Mouse (Mus musculus) midbrain, embryonic 12.5 days (tissue): Measurements from ENCODE around the gene Odf3b. TPM values are rescaled to one million over a fixed set of nuclear protein-coding genes. Genes with fewer than 3 reads are reported as not detected.

Experiments
- ATAC-seq: fragments of 200-750 bp; cut with Nextera tagmentation; 2 replicates; pipeline ENCODE4 v1.8.0; 2017; ENCODE audit warnings: low read depth, moderate TSS enrichment, moderate library complexity; ENCODE audit not compliant: low FRiP score
- H3K27ac ChIP-seq: fragments of 300-500 bp; sonication (generic); replicated peaks from 2 replicates; pipeline ENCODE4 v1.5.1; 2016; ENCODE audit warnings: mild to moderate bottlenecking
- H3K27me3 ChIP-seq: fragments of 300-500 bp; sonication (generic); 2 replicates; pipeline ENCODE4 v1.6.1; 2016; ENCODE audit warnings: mild to moderate bottlenecking
- H3K36me3 ChIP-seq: fragments of 300-500 bp; sonication (generic); 2 replicates; pipeline ENCODE4 v1.6.1; 2016
- H3K4me1 ChIP-seq: fragments of 300-500 bp; sonication (generic); 2 replicates; pipeline ENCODE4 v1.6.1; 2016
- H3K4me2 ChIP-seq: fragments of 300-500 bp; sonication (generic); replicated peaks from 2 replicates; pipeline ENCODE4 v1.6.1; 2016; ENCODE audit warnings: mild to moderate bottlenecking, moderate library complexity
- H3K4me3 ChIP-seq: fragments of 300-500 bp; sonication (generic); 2 replicates; pipeline ENCODE4 v1.5.1; 2016; ENCODE audit warnings: mild to moderate bottlenecking
- H3K9ac ChIP-seq: fragments of 300-500 bp; sonication (generic); replicated peaks from 2 replicates; pipeline ENCODE4 v1.6.1; 2016; ENCODE audit warnings: mild to moderate bottlenecking, moderate library complexity
- H3K9me3 ChIP-seq: fragments of 300-500 bp; sonication (generic); 2 replicates; pipeline ENCODE4 v1.6.1; 2016; ENCODE audit warnings: mild to moderate bottlenecking
- WGBS: fragments of 180-500 bp; shearing (Covaris S2); methylation state at CpG from one replicate; pipeline ENCODE4 v1.1.7; 2016; 5-methylcytosine and 5-hydroxymethylcytosine counted together
- polyA plus RNA-seq: library from polyadenylated mRNA; unstranded; fragments of >200 nt; fragmentation: Nextera tagmentation; extraction: Ambion mirVana; gene quantifications from 2 replicates; pipeline ENCODE4 v1.2.1, GENCODE M21; 2016

Odf3b gene
- 0.51 and 1.2 TPM in 2 replicates for polyA plus RNA-seq

DNA sequence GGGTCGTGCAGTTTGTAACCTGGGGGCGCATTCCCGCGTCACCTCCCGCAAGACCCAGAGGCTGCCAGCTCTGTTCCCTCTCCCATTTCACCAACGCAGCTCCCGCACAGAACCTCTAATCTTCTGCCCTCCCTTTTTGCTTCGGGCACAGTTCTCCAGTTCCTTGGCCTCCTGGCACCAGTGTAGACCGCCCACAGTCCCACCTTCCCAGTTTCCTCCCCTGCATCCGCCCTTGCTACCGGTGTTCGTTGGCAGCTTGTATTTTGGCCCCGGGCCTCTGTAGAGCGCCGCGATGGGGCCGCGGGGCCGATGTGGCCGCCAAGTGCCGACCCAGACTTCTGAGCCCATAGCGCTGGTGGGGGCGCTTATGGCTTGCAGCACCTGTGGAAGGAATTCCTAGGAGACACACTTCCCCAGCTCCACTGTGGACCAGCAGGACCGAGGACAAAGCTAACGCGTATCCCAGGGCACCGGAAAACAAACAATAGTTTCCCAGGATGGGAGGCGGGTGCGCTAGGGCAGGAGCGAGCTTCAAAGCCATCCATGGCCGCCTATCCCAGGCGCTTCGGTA is at the start of gene Odf3b:
Odf3b (minus strand) TSS at position 452 of the 571 bp plus-strand sequence.
- ATAC-seq: no peak
- Histone ChIP-seq H3K27ac (no peak within 1 kb of the TSS), H3K9ac (peak within 1 kb of the TSS; percentile 52; the same call in 1 of the 2 replicates)

DNA sequence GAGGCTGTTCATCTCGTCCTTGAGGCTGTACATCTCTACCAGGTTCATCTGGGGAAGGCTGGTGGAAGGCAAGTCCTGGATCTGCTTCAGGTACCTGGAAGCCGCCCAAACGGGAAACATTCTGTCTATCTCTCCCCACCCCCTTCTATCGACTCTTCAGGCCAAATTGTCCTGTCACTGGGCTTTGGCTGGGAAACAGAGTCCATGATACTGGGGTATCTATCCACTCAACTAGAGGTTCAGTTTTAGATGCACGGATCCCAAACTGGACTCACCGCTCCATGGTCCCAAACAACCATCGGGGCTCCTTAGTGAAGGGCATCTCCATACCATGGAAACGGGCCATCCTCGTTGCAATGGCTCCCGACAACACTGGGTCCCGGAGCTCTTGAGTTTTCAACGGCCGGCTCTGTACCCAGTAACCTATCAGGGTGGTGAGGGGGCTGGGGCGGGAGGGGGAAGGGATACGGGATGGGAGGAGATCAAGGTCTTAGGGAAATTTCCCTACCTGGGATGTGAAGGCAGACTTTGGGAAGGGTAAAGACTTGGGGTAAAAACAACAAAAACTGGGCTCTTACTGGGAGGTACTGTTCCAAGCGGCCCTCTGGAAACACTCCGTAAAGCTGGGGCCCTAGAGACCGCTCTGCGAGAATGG is 49.2 kb upstream of the Odf3b start:
- H3K36me3 ChIP-seq: peaks cover 27% of the 10 kb centered on the region
- peak overlapping the region; percentile 67 for H3K4me3 ChIP-seq
- ATAC-seq: no peak
- H3K27me3 ChIP-seq: 0 out of 2 replicates have a peak, but pooled peaks cover 10% of the 10 kb centered on the region
- 85% methylated on average over 19 of the region's 19 CpGs for WGBS
- H3K9me3 ChIP-seq: no peaks in the 10 kb centered on the region
- no peak overlapping the region for H3K27ac ChIP-seq
- H3K9ac ChIP-seq: peak overlapping the region; percentile 80; the same call in 1 of the 2 replicates
- peaks cover 9% of the 10 kb centered on the region for H3K4me1 ChIP-seq
- peak overlapping the region; percentile 79 for H3K4me2 ChIP-seq

More for the DNA sequence above, at the start of gene Odf3b:
- H3K9me3 ChIP-seq: no peaks in the 10 kb centered on the region
- peak within 1 kb of the TSS; percentile 39 for H3K4me3 ChIP-seq
- H3K36me3 ChIP-seq: no peaks in the 10 kb centered on the region
- peak within 1 kb of the TSS; percentile 63 for H3K4me2 ChIP-seq
- H3K27me3 ChIP-seq: peaks cover 58% of the 10 kb centered on the region
- H3K4me1 ChIP-seq: peaks cover 20% of the 10 kb centered on the region
- WGBS: under 1% methylated on average over 33 of the region's 33 CpGs

DNA sequence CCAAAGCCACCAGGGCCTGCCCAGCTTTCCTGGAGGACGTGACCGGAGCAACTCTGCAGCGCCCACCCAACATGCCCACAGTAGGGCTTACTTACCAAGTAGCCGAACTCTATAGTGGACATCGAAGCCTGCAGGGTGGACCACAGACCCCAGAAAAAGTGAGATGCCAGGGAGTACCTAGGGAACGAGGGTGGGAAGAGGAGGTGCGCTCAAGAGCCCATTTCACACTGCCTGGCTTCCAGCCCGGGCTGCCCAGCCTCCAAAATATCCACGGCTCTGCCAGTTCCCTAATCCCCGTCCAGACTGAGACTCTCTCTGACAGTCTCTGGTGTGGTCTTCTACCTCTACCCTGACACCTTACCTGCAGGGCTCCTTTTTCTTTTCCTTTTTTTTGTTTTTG is 47.6 kb upstream of the Odf3b start:
- no peak for ATAC-seq
- Histone ChIP-seq H3K27ac (no peak overlapping the region), H3K9me3 (no peaks in the 10 kb centered on the region), H3K4me3 (no peak overlapping the region), H3K9ac (no peak overlapping the region), H3K4me2 (no peak overlapping the region), H3K27me3 (0 out of 2 replicates have a peak, but pooled peaks cover 10% of the 10 kb centered on the region), H3K36me3 (peaks cover 27% of the 10 kb centered on the region), H3K4me1 (peaks cover 9% of the 10 kb centered on the region)
- WGBS: 92% methylated on average over 10 of the region's 10 CpGs

DNA sequence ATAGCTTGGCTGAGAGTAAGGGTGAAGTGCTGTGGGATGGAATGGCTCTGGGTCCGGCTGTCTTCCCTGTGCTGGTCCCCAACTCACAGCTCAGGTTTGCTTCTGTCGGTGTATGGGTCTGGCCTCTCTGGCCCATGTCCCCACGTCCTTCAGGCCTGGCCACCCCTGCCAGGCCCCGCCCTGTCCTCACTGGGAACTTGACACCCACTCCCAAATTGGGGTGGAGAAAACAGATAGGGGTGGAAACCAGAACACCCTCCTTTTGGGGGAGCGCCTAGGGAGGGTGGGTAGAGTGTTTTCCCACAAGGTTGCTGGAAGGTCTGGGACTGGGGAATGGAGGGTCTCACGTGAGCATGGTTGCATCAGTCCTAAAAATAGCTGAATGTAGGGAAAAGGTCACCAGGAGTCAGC is 46.6 kb upstream of the Odf3b start, which contains the start of gene Cpt1b:
Cpt1b (minus strand) TSS at position 153 of the 411 bp plus-strand sequence.
- WGBS: 27% methylated on average over 6 of the region's 6 CpGs
- H3K4me1 ChIP-seq: peaks cover 9% of the 10 kb centered on the region
- peaks cover 27% of the 10 kb centered on the region for H3K36me3 ChIP-seq
- H3K9me3 ChIP-seq: no peaks in the 10 kb centered on the region
- H3K27me3 ChIP-seq: 0 out of 2 replicates have a peak, but pooled peaks cover 10% of the 10 kb centered on the region
- H3K4me2 ChIP-seq: no peak within 1 kb of the TSS
- H3K4me3 ChIP-seq: no peak within 1 kb of the TSS
- H3K27ac ChIP-seq: no peak within 1 kb of the TSS
- ATAC-seq: no peak
- H3K9ac ChIP-seq: peak within 1 kb of the TSS; percentile 41; the same call in 1 of the 2 replicates

DNA sequence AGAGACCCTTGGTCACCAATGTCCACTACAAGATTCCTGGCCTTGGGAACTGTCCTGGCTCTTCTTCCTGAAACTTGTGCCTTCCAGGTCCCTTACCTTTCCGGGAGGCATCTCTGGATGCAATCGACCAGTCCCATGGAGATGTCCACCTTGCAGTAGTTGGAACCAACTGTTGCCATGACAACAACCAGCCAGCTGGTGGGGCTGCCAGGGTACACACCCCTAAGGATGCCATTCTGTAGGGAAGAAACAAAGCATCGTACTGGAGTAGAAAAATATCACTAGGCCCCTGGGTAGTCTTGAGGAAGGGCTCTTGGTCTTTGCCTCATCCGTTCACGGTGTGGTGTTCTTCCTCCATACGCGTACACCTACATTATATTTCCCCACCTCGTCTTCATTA is 45.5 kb upstream of the Odf3b start:
- no peak overlapping the region for H3K9ac ChIP-seq
- H3K4me2 ChIP-seq: no peak overlapping the region
- no peak for ATAC-seq
- 90% methylated on average over 8 of the region's 8 CpGs for WGBS
- H3K36me3 ChIP-seq: peaks cover 37% of the 10 kb centered on the region
- peaks cover 9% of the 10 kb centered on the region for H3K4me1 ChIP-seq
- no peak overlapping the region for H3K4me3 ChIP-seq
- H3K9me3 ChIP-seq: no peaks in the 10 kb centered on the region
- H3K27ac ChIP-seq: no peak overlapping the region
- H3K27me3 ChIP-seq: 0 out of 2 replicates have a peak, but pooled peaks cover 10% of the 10 kb centered on the region

DNA sequence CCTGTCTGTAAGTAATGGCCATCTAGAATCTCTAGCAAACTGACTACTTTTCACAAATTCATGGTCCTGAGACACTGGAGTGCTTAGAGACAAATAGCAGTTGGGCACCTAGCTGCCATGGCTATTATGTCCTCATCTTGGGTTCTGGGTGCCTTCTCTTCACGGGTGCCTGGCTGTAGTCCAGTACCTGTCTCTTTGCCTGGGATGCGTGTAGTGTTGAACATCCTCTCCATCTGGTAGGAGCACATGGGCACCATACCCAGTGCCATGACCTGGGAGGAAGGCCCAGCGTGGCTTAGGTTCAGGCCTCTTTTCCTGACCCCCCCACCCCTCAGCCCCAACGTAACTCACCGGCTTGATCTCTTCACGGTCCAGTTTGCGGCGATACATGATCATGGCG is 42.9 kb upstream of the Odf3b start:
- Histone ChIP-seq H3K4me1 (no peaks in the 10 kb centered on the region; the same call in 1 of the 2 replicates), H3K27me3 (0 out of 2 replicates have a peak, but pooled peaks cover 10% of the 10 kb centered on the region), H3K9ac (no peak overlapping the region), H3K4me3 (no peak overlapping the region), H3K27ac (no peak overlapping the region), H3K4me2 (no peak overlapping the region), H3K36me3 (peaks cover 47% of the 10 kb centered on the region), H3K9me3 (no peaks in the 10 kb centered on the region)
- WGBS: 96% methylated on average over 9 of the region's 9 CpGs
- ATAC-seq: no peak

DNA sequence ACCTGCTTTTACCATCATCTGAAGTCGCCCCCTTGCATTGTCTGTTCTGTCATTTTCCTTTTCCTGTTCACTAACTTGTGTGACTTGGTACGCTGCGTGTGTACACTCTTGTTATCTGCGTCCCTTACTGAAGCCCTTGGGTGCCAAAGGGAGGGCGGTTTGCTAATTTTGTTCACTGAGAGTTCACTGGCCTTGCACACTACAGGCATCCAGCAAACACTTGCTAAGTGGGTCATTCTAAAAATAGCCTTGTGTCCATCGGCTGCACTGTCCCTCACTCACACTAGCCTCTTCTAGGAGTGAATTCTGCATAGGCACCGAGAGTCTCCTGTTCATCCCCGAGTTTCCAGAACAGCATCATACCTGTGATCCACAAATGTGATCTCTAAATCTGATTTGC is 36.2 kb upstream of the Odf3b start:
- no peak overlapping the region for H3K4me2 ChIP-seq
- ATAC-seq: no peak
- WGBS: 91% methylated on average over 8 of the region's 8 CpGs

DNA sequence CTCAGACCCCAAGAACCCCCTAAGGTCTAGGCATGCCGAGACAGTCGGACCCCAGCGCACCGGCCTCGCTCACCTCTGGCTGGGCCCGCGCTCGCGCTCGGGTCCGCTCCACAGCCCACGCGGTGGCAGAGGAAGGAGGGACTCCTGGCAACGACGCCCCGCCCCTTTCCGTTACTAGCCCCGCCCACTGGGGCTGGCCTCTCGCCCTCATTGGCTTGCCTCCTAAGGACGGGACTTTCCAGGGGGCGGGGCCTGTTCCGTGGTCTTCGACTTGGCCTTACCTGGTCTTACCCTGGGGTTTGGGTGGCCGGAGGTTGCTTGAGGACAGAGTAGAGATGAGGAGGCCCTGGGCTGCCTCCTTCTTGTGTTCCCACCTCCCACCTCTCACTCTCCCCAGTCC is 31.0 kb upstream of the Odf3b start, which contains the start of gene Syce3:
Syce3 (minus strand) TSS at position 386 of the 400 bp plus-strand sequence.
- no peak for ATAC-seq
- Histone ChIP-seq H3K4me1 (no peaks in the 10 kb centered on the region), H3K9me3 (peaks cover 10% of the 10 kb centered on the region), H3K36me3 (no peaks in the 10 kb centered on the region), H3K27ac (no peak within 1 kb of the TSS), H3K9ac (no peak within 1 kb of the TSS), H3K4me3 (no peak within 1 kb of the TSS), H3K4me2 (no peak within 1 kb of the TSS), H3K27me3 (no peaks in the 10 kb centered on the region)
- 84% methylated on average over 24 of the region's 24 CpGs for WGBS

More for the DNA sequence above, 36.2 kb upstream of the Odf3b start:
- H3K27me3 ChIP-seq: no peaks in the 10 kb centered on the region
- H3K9ac ChIP-seq: no peak overlapping the region
- no peaks in the 10 kb centered on the region for H3K9me3 ChIP-seq
- H3K4me3 ChIP-seq: no peak overlapping the region
- no peak overlapping the region for H3K27ac ChIP-seq
- peaks cover 28% of the 10 kb centered on the region for H3K36me3 ChIP-seq
- H3K4me1 ChIP-seq: no peaks in the 10 kb centered on the region

DNA sequence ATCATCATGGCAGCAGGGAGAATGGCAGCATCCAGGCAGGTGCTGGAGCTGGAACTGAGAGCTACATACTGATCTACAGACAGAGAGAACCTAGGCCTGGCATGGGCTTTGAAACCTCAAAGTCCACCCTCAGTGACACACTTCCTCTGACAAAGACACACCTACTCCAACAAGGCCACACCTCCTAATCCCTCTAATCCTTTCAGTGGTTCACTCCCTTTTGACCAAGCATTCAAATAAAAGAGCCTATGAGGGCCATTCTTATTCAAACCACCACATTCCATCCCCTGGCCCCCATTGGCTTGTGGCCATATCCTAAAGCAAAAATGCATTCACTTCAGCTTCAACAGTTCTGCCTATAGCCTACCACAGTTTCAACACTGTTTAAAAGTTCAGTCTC is 27.6 kb upstream of the Odf3b start:
- H3K9me3 ChIP-seq: peaks cover 10% of the 10 kb centered on the region
- no peaks in the 10 kb centered on the region for H3K27me3 ChIP-seq
- ATAC-seq: no peak
- no peak overlapping the region for H3K4me3 ChIP-seq
- H3K4me2 ChIP-seq: no peak overlapping the region
- no peak overlapping the region for H3K27ac ChIP-seq
- no peak overlapping the region for H3K9ac ChIP-seq
- no peaks in the 10 kb centered on the region for H3K36me3 ChIP-seq
- no peaks in the 10 kb centered on the region for H3K4me1 ChIP-seq

DNA sequence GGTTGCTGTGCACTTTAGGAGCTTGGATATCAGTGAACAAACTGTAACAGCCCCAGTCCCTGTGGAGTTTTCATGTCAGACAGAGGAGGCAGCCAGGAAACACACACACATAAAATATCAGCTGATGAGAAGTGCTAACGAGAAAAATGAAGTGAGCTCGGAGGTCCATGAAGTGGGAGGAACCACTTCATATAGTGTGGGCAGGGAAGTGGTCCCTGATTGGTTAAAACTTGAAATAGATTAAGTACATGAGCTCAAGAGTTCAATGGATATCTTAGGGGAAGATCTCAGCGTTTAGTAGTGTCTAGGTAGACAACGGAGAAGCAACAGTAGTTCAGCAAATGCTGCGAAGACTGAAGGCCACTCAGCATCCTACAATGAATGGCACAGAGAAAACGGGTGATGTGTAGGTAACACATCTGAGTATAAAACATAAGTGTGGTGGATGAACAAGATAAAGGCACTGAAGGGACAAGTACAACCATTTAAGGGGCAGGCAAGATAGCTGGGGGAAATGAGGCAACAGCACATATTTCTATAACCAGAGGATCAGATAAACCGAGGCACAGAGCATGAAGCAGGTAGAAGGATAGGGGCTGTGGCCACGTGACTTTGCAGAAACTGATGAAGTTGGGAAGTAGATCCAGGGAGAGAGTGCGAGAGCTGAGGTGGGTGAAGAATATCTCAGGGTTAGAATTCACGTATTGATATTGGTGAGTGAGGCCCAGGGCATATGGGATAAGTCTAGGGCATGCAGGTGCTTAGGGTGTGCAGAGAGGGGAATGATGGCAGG is 25.9 kb upstream of the Odf3b start:
- no peak for ATAC-seq
- Histone ChIP-seq H3K9me3 (peaks cover 10% of the 10 kb centered on the region), H3K4me3 (no peak overlapping the region), H3K27me3 (no peaks in the 10 kb centered on the region), H3K27ac (no peak overlapping the region), H3K4me2 (no peak overlapping the region), H3K4me1 (no peaks in the 10 kb centered on the region), H3K9ac (no peak overlapping the region), H3K36me3 (no peaks in the 10 kb centered on the region)
- 87% methylated on average over 10 of the region's 10 CpGs for WGBS

DNA sequence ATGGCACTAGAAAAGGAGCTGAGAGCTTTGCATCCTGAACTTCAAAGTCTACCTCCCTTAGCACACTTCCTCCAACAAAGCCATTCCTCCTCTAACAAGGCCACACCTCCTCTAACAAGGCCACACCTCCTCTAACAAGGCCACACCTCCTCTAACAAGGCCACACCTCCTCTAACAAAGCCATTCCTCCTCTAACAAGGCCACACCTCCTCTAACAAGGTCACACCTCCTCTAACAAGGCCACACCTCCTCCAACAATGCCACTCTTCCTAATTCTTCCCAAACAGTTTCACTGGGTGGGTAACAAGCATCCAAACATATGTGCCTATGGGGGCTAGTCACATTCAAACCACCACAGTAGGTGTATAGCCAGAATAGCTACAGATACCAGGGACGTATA is 23.4 kb upstream of the Odf3b start:
- Histone ChIP-seq H3K36me3 (no peaks in the 10 kb centered on the region), H3K27me3 (no peaks in the 10 kb centered on the region), H3K9ac (no peak overlapping the region), H3K4me3 (no peak overlapping the region), H3K4me1 (no peaks in the 10 kb centered on the region), H3K9me3 (peaks cover 5% of the 10 kb centered on the region; the same call in 1 of the 2 replicates), H3K27ac (no peak overlapping the region), H3K4me2 (no peak overlapping the region)
- ATAC-seq: no peak
- 89% methylated on average over 1 of the region's 1 CpGs for WGBS

DNA sequence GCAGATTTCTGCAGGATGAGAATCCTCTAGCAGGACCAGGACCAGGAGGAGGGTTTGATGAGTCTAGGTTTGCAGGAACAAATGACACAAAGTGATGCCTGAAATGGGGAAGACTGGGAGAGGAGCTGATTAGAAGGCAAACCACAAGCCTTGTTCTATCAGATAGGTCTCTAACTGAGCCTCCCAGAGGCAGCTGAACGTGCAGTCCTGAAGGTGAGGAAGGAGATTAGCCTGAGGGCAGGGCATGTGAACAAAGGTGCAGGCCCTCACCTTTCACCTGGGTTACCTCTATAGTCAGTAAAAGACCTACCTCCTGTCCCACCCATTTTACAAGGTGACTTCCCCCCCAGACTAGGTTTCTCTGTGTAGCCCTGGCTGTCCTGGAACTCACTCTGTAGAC is 20.6 kb upstream of the Odf3b start:
- no peak for ATAC-seq
- no peaks in the 10 kb centered on the region for H3K4me1 ChIP-seq
- no peak overlapping the region for H3K4me2 ChIP-seq
- no peak overlapping the region for H3K4me3 ChIP-seq
- no peaks in the 10 kb centered on the region for H3K36me3 ChIP-seq
- H3K27me3 ChIP-seq: no peaks in the 10 kb centered on the region
- H3K9ac ChIP-seq: no peak overlapping the region
- no peak overlapping the region for H3K27ac ChIP-seq
- 57% methylated on average over 1 of the region's 1 CpGs for WGBS
- no peaks in the 10 kb centered on the region for H3K9me3 ChIP-seq
